Mouse (Mus musculus) spleen, adult 2 months (tissue): ENCODE results near the gene Acin1.

ENCODE experiments used
- CTCF ChIP-seq: fragments of 200-500 bp; IDR thresholded peaks from 2 replicates; pipeline ENCODE4 v1.5.1; 2011; ENCODE audit warnings: mild to moderate bottlenecking, inconsistent platforms; ENCODE audit not compliant: insufficient read depth, insufficient read length, insufficient replicate concordance; ENCODE audit errors: extremely low read depth
- POLR2A ChIP-seq: fragments of 200-500 bp; IDR thresholded peaks from 2 replicates; pipeline ENCODE4 v1.6.1; 2011; ENCODE audit warnings: low read depth, low read length, inconsistent platforms

DNA sequence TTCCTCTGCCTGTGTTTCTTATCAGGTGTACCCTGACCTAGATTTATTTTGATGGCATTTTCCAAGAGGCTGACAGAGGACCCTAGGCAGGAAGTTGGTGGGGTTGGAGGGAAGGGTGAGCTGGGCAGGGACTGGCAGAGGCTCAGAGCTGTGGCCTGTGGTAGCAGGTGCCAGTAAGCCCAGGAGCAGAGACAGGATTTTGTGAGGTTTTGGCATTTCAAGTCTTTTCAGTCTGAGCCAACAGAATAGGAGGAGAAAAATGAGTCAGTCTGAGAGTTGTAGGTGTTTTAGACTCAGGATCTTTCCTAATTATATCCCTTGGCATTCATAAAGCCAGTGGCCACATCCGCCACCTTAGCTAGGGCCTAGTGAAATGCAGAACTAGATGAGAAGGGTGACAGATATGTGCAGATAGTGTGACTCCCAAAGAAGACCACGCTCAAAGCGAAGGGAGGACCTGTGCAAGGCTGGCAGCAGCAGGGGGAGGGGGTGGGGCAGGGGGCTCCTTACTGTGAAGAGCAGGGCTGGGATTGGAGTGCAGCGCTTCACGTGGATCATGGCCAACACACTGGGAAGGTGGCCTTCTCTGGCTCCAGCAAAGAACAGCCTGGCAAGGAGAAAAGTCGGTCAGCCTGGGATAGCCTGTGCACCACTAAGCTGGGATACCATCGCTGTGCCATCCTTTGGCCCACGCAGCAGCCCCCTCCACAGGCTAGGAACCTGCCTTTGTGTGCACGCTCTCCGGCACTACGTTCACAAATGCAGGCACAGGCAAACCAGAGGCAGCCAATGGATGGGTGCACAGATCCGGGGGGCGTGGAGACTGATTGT is 42.3 kb upstream of the Acin1 start:
- TF ChIP-seq CTCF, result no peak
- TF ChIP-seq POLR2A, result no peak
